Mouse (Mus musculus): ENCODE results near the gene Col1a1. TPM values are rescaled to one million over a fixed set of nuclear protein-coding genes. Genes with fewer than 3 reads are reported as not detected.
"Not testable (repeated sequence)": the region's sequence is repeated elsewhere in the genome, so short reads cannot be mapped to it uniquely, and the experiment has no call there.

Col1a1 gene
- polyA plus RNA-seq, 1 experiment: 7,850 TPM

GRCm38 (mm10) chr11:94944295-94944694, 8.3 kb downstream of the Col1a1 start:
- TF ChIP-seq CTCF (IDR thresholded peaks at IDR 0.05; ENCODE audit: borderline replicate concordance, insufficient read depth, low read length) (peak; percentile 19; the same call in 1 of the 2 replicates), POLR2A (IDR thresholded peaks at IDR 0.05; ENCODE audit: low read depth, low read length) (no peak; the same call in 1 of the 2 replicates)
- Histone ChIP-seq H3K4me3 (ENCODE audit: insufficient read depth, low read length) (no peak overlapping the region), H3K27ac (ENCODE audit: insufficient read depth, low read length) (peak overlapping the region; percentile 87), H3K4me1 (ENCODE audit: control insufficient read depth, insufficient read depth, low read length) (0 out of 2 replicates have a peak, but pooled peaks cover 5% of the 10 kb centered on the region)

- Histone ChIP-seq H3K4me1 (ENCODE audit: control insufficient read depth, insufficient read depth, low read length) (0 out of 2 replicates have a peak, but pooled peaks cover 8% of the 10 kb centered on the region), H3K27ac (ENCODE audit: insufficient read depth, low read length) (peak overlapping the region; percentile 87), H3K4me3 (ENCODE audit: insufficient read depth, low read length) (no peak overlapping the region)
- TF ChIP-seq CTCF (IDR thresholded peaks at IDR 0.05; ENCODE audit: borderline replicate concordance, insufficient read depth, low read length) (no peak), POLR2A (IDR thresholded peaks at IDR 0.05; ENCODE audit: low read depth, low read length) (peak; percentile 71; the same call in 1 of the 2 replicates)
These were observed 9.2 kb downstream of the Col1a1 start for GRCm38 (mm10) chr11:94945236-94945635.

GRCm38 (mm10) chr11:94952169-94952568, 16.1 kb downstream of the Col1a1 start:
- no peak for TF ChIP-seq CTCF (IDR thresholded peaks at IDR 0.05; ENCODE audit: borderline replicate concordance, insufficient read depth, low read length)
- peak; percentile 41; the same call in 1 of the 2 replicates for TF ChIP-seq POLR2A (IDR thresholded peaks at IDR 0.05; ENCODE audit: low read depth, low read length)
- Histone ChIP-seq H3K27ac (ENCODE audit: insufficient read depth, low read length) (peak overlapping the region; percentile 54), H3K4me3 (ENCODE audit: insufficient read depth, low read length) (no peak overlapping the region), H3K4me1 (ENCODE audit: control insufficient read depth, insufficient read depth, low read length) (0 out of 2 replicates have a peak, but pooled peaks cover 3% of the 10 kb centered on the region)

- peaks cover 3% of the 10 kb centered on the region; the same call in 1 of the 2 replicates for H3K4me1 ChIP-seq (ENCODE audit: control insufficient read depth, insufficient read depth, low read length)
- TF ChIP-seq CTCF (IDR thresholded peaks at IDR 0.05; ENCODE audit: borderline replicate concordance, insufficient read depth, low read length): no peak
- peak; percentile 66 for TF ChIP-seq POLR2A (IDR thresholded peaks at IDR 0.05; ENCODE audit: low read depth, low read length)
- no peak overlapping the region for H3K4me3 ChIP-seq (ENCODE audit: insufficient read depth, low read length)
- H3K27ac ChIP-seq (ENCODE audit: insufficient read depth, low read length): peak overlapping the region; percentile 29
These were observed 19.1 kb downstream of the Col1a1 start for GRCm38 (mm10) chr11:94955103-94955502.

- no peak for TF ChIP-seq CTCF (IDR thresholded peaks at IDR 0.05; ENCODE audit: borderline replicate concordance, insufficient read depth, low read length)
- no peak; the same call in 1 of the 2 replicates for TF ChIP-seq POLR2A (IDR thresholded peaks at IDR 0.05; ENCODE audit: low read depth, low read length)
- Histone ChIP-seq H3K4me3 (ENCODE audit: insufficient read depth, low read length) (no peak overlapping the region), H3K27ac (ENCODE audit: insufficient read depth, low read length) (peak overlapping the region; percentile 91)
These were observed 21.7 kb downstream of the Col1a1 start for GRCm38 (mm10) chr11:94957693-94958064.

GRCm38 (mm10) chr11:94958065-94958858, 22.2 kb downstream of the Col1a1 start:
- peaks cover 3% of the 10 kb centered on the region; the same call in 1 of the 2 replicates for H3K4me1 ChIP-seq (ENCODE audit: control insufficient read depth, insufficient read depth, low read length)
- TF ChIP-seq POLR2A (IDR thresholded peaks at IDR 0.05; ENCODE audit: low read depth, low read length) (peak; percentile 43; the same call in 1 of the 2 replicates), CTCF (IDR thresholded peaks at IDR 0.05; ENCODE audit: borderline replicate concordance, insufficient read depth, low read length) (no peak)
- no peak overlapping the region for H3K4me3 ChIP-seq (ENCODE audit: insufficient read depth, low read length)
- peak overlapping the region; percentile 91 for H3K27ac ChIP-seq (ENCODE audit: insufficient read depth, low read length)

More at GRCm38 (mm10) chr11:94957693-94958064, 21.7 kb downstream of the Col1a1 start:
- peaks cover 3% of the 10 kb centered on the region; the same call in 1 of the 2 replicates for H3K4me1 ChIP-seq (ENCODE audit: control insufficient read depth, insufficient read depth, low read length)

- H3K4me1 ChIP-seq (ENCODE audit: control insufficient read depth, insufficient read depth, low read length): peaks cover under 1% of the 10 kb centered on the region; the same call in 1 of the 2 replicates
- H3K4me3 ChIP-seq (ENCODE audit: insufficient read depth, low read length): no peak overlapping the region
- H3K27ac ChIP-seq (ENCODE audit: insufficient read depth, low read length): no peak overlapping the region
- TF ChIP-seq CTCF (IDR thresholded peaks at IDR 0.05; ENCODE audit: borderline replicate concordance, insufficient read depth, low read length): no peak
- TF ChIP-seq POLR2A (IDR thresholded peaks at IDR 0.05; ENCODE audit: low read depth, low read length): no peak
These were observed 26.6 kb downstream of the Col1a1 start for GRCm38 (mm10) chr11:94962534-94963101.

GRCm38 (mm10) chr11:94967419-94967818, 31.4 kb downstream of the Col1a1 start, which contains the start of gene Hils1:
Gene Hils1 (plus strand): TSS chr11:94967593.
- Histone ChIP-seq H3K4me3 (ENCODE audit: insufficient read depth, low read length) (no peak within 1 kb of the TSS), H3K27ac (ENCODE audit: insufficient read depth, low read length) (no peak within 1 kb of the TSS), H3K4me1 (ENCODE audit: control insufficient read depth, insufficient read depth, low read length) (no peaks in the 10 kb centered on the region)
- no peak for TF ChIP-seq POLR2A (IDR thresholded peaks at IDR 0.05; ENCODE audit: low read depth, low read length)
- no peak for TF ChIP-seq CTCF (IDR thresholded peaks at IDR 0.05; ENCODE audit: borderline replicate concordance, insufficient read depth, low read length)

- Histone ChIP-seq H3K4me3 (ENCODE audit: insufficient read depth, low read length) (no peak overlapping the region), H3K27ac (ENCODE audit: insufficient read depth, low read length) (no peak overlapping the region), H3K4me1 (ENCODE audit: control insufficient read depth, insufficient read depth, low read length) (no peaks in the 10 kb centered on the region)
- TF ChIP-seq POLR2A (IDR thresholded peaks at IDR 0.05; ENCODE audit: low read depth, low read length) (no peak), CTCF (IDR thresholded peaks at IDR 0.05; ENCODE audit: borderline replicate concordance, insufficient read depth, low read length) (no peak)
These were observed 32.2 kb downstream of the Col1a1 start for GRCm38 (mm10) chr11:94968187-94968586.

- H3K4me1 ChIP-seq (ENCODE audit: control insufficient read depth, insufficient read depth, low read length); H3K27ac ChIP-seq (ENCODE audit: insufficient read depth, low read length): not testable (repeated sequence)
These were observed 33.7 kb downstream of the Col1a1 start for GRCm38 (mm10) chr11:94969709-94970108.

More at GRCm38 (mm10) chr11:94969709-94970108, 33.7 kb downstream of the Col1a1 start:
- H3K4me3 ChIP-seq (ENCODE audit: insufficient read depth, low read length): not testable (repeated sequence)

Data from embryonic fibroblast, embryonic 13.5 days (primary cell).